Mouse (Mus musculus) G1E (cell line): Measurements from ENCODE around the gene Slc46a1.

Source experiments
- CTCF ChIP-seq: IDR thresholded peaks from 2 replicates; pipeline ENCODE4 v1.5.1; 2012; ENCODE audit warnings: low read depth, low read length, inconsistent platforms, mixed read lengths
- GATA1 ChIP-seq: IDR thresholded peaks from 2 replicates; pipeline ENCODE4 v1.6.1; 2012; ENCODE audit warnings: borderline replicate concordance, low read length, inconsistent platforms, mixed read lengths
- GATA2 ChIP-seq: IDR thresholded peaks from 2 replicates; pipeline ENCODE4 v1.6.1; 2012; ENCODE audit warnings: low read depth, low read length, inconsistent platforms, borderline replicate concordance
- POLR2AphosphoS5 ChIP-seq: IDR thresholded peaks from 2 replicates; pipeline ENCODE4 v1.6.1; 2012; ENCODE audit warnings: low read depth, low read length, inconsistent platforms; ENCODE audit not compliant: insufficient replicate concordance

DNA sequence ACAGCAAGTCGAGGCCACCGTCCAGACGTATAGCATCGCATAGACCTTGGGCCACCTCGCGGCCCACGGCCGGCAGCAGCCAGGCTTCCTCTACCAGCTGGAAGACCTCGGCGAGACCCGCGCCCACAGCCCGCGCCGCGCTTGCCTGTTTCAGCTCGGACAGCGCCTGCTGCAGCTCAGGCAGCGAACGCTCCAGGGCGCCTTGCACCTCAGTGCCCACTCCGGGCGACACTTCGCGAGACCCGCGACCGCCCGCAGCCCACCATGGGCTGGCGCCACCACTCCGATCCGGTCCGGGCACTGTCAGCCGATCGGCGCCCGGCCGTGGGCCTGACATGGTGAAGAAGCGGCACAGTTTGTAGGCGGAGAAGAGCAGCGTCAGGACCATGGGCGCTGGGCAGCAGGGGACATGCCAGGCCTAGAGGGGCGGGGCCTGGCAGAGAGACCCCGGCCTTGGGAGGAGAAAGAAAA lies 31.6 kb downstream of the Slc46a1 start:
- no peak for TF ChIP-seq GATA1
- no peak for TF ChIP-seq POLR2AphosphoS5
- no peak for TF ChIP-seq CTCF
- no peak for TF ChIP-seq GATA2
